Mouse (Mus musculus) heart, embryonic 11.5 days (tissue): Measurements from ENCODE around the gene Cdc42. TPM values are rescaled to one million over a fixed set of nuclear protein-coding genes. Genes with fewer than 3 reads are reported as not detected.

Experiments used
- ATAC-seq: fragments of 200-750 bp; cut with Nextera tagmentation; replicated peaks from 2 replicates; pipeline ENCODE4 v1.8.0; 2017; ENCODE audit warnings: moderate library complexity; ENCODE audit not compliant: insufficient number of reproducible peaks, low FRiP score, low TSS enrichment
- H3K27ac ChIP-seq: fragments of 300-500 bp; sonication (generic); 2 replicates; pipeline ENCODE4 v1.5.1; 2014; ENCODE audit warnings: mild to moderate bottlenecking, low read depth, low read length
- H3K27me3 ChIP-seq: fragments of 300-500 bp; sonication (generic); 2 replicates; pipeline ENCODE4 v1.6.1; 2014; ENCODE audit warnings: mild to moderate bottlenecking, low read length, mixed read lengths; ENCODE audit not compliant: control insufficient read depth, insufficient read depth
- H3K36me3 ChIP-seq: fragments of 300-500 bp; sonication (generic); 2 replicates; pipeline ENCODE4 v1.6.1; 2014; ENCODE audit warnings: mild to moderate bottlenecking, low read length, moderate library complexity, mixed read lengths; ENCODE audit not compliant: control insufficient read depth, insufficient read depth
- H3K4me1 ChIP-seq: fragments of 300-500 bp; sonication (generic); 2 replicates; pipeline ENCODE4 v1.6.1; 2014; ENCODE audit warnings: low read length; ENCODE audit not compliant: control insufficient read depth, insufficient read depth
- H3K4me2 ChIP-seq: fragments of 300-500 bp; sonication (generic); 2 replicates; pipeline ENCODE4 v1.6.1; 2014; ENCODE audit warnings: mild to moderate bottlenecking, moderate library complexity
- H3K4me3 ChIP-seq: fragments of 300-500 bp; sonication (generic); 2 replicates; pipeline ENCODE4 v1.5.1; 2014; ENCODE audit warnings: low read depth, low read length
- H3K9ac ChIP-seq: fragments of 300-500 bp; sonication (generic); 2 replicates; pipeline ENCODE4 v1.6.1; 2014; ENCODE audit warnings: mild to moderate bottlenecking, low read depth, low read length, moderate library complexity
- H3K9me3 ChIP-seq: fragments of 300-500 bp; sonication (generic); replicated peaks from 2 replicates; pipeline ENCODE4 v1.6.1; 2016; ENCODE audit warnings: low read length; ENCODE audit not compliant: control insufficient read depth
- WGBS: fragments of 180-500 bp; shearing (Covaris S2); extraction: QIAGEN DNeasy Blood & Tissue Kit; methylation state at CpG from one replicate; pipeline ENCODE4 v1.1.7; 2014; ENCODE audit not compliant: insufficient replicate concordance; 5-methylcytosine and 5-hydroxymethylcytosine counted together
- polyA plus RNA-seq: library from polyadenylated mRNA; unstranded; fragments of >200 nt; fragmentation: Nextera tagmentation; extraction: Ambion mirVana; gene quantifications from 2 replicates; pipeline ENCODE4 v1.2.1, GENCODE M21; 2014

The Cdc42 gene
- polyA plus RNA-seq, 1 experiment from 2014 or later, result 525 TPM

DNA sequence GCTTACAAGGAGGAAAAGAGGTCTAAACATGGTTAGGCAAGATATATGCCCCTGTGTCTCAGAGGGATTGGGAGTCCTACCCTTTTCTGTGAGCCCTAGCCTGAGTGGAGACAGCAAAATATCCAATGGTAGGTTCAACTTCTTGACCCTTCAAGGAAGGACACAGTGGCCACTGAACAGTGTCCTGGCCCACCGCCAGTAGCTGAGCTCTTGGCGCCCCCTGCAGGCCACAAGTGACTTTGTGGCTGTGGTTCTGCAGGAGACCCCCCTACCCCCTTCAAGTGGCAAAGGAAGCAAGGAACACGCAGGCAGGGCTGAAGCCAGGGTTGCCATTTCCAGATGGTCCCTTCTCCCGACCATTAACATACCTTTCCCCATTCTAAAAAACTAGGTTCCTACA, 69.7 kb downstream of the Cdc42 start:
- Histone ChIP-seq H3K36me3 (no peaks in the 10 kb centered on the region), H3K4me1 (peaks cover 2% of the 10 kb centered on the region; the same call in 1 of the 2 replicates), H3K4me3 (no peak overlapping the region), H3K4me2 (no peak overlapping the region), H3K27me3 (peaks cover 23% of the 10 kb centered on the region), H3K9me3 (no peaks in the 10 kb centered on the region), H3K9ac (no peak overlapping the region), H3K27ac (no peak overlapping the region)
- no peak for ATAC-seq
- WGBS, result 1% methylated on average over 4 of the region's 4 CpGs

DNA sequence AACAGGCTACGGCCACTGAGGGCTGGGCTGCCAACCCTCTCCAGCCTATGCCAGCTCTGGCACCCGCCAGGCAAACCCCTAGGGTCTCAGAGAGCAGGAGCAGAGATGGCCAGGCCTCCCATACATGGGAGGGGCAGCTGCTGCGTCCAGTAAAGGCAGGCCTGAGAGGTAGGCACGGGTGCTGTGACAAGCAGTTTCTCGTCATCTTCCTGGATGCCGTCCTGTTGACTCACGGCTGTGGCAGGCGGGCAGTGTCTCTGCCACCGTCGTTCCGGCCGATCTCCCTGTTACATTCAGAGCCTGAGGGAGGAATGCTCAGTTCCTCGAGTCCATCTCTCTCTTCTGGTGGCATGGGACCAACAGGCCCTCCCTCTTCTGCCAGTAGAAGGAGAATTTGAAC, 70.3 kb downstream of the Cdc42 start:
- H3K9ac ChIP-seq, result no peak overlapping the region
- no peak overlapping the region for H3K4me2 ChIP-seq
- peaks cover 6% of the 10 kb centered on the region; the same call in 1 of the 2 replicates for H3K4me1 ChIP-seq
- H3K36me3 ChIP-seq, result no peaks in the 10 kb centered on the region
- H3K9me3 ChIP-seq, result no peaks in the 10 kb centered on the region
- peaks cover 28% of the 10 kb centered on the region for H3K27me3 ChIP-seq
- no peak for ATAC-seq
- H3K4me3 ChIP-seq, result no peak overlapping the region
- 69% methylated on average over 13 of the region's 13 CpGs for WGBS
- no peak overlapping the region for H3K27ac ChIP-seq

GRCm38 (mm10) chr4:137286662-137286953, 70.9 kb downstream of the Cdc42 start:
- WGBS, result 39% methylated on average over 8 of the region's 8 CpGs
- H3K27ac ChIP-seq, result no peak overlapping the region
- no peak overlapping the region for H3K4me2 ChIP-seq
- H3K4me3 ChIP-seq, result no peak overlapping the region
- no peaks in the 10 kb centered on the region for H3K9me3 ChIP-seq
- peaks cover 34% of the 10 kb centered on the region for H3K27me3 ChIP-seq
- ATAC-seq, result no peak
- no peaks in the 10 kb centered on the region for H3K36me3 ChIP-seq
- H3K4me1 ChIP-seq, result peaks cover 6% of the 10 kb centered on the region; the same call in 1 of the 2 replicates
- H3K9ac ChIP-seq, result no peak overlapping the region

DNA sequence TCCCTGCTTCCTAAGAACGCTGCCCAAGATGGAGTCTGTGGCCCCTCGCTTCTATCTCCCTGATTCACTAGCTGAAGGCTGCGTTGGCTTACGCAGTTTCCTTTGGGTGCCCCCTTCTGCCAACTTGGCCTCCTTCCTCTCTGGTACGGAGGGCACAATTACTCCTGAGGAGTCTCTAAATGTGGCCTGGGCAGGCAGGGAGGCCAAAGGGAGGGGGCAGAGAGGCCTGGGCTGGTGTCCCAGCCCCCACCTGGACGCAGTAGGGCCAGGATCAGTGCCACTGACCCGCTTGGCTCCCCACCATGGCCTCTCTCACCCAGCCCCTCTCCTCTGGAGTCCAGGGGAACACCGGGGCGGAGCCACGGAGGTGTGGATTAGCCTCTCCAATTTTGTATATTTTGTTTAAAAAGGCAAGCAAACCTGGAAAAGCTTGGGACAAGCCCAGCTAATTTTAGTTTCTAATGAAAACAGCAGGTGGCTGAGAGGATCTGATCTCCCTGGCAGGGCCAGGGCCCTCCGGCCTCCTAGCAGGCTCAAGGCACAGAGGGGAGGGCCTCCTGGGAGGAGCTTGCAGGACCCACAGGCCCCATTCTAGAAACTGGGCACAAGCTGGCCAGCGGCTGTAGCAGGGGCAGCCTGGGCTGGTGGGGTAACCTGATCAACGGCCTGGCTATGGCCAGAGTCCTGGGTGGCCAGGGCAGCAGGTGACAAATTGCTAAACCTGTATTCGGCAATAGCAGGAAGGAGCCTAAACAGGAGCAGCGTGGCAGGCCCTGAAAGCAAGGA, 71.5 kb downstream of the Cdc42 start:
- Histone ChIP-seq H3K27ac (no peak overlapping the region), H3K9ac (no peak overlapping the region), H3K9me3 (no peaks in the 10 kb centered on the region), H3K27me3 (peaks cover 39% of the 10 kb centered on the region), H3K4me3 (no peak overlapping the region), H3K4me2 (no peak overlapping the region), H3K36me3 (no peaks in the 10 kb centered on the region), H3K4me1 (peaks cover 6% of the 10 kb centered on the region; the same call in 1 of the 2 replicates)
- no peak for ATAC-seq
- 68% methylated on average over 15 of the region's 15 CpGs for WGBS

DNA sequence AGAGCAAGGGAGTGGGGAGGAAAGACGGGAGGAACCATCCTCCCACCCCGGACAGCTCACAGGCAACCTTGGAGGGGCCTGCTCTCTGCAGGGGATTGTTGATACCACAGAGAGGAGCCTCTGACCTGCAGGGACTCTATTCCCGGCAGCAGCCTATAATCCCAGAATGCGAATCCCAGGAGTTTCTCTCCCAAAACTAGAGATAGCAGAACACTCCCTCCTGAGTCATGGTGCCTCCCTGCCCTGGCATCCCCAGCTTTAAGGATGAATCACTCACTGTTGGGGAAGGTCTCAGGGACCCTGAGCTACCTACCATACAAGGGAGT, 74.2 kb downstream of the Cdc42 start:
- H3K4me1 ChIP-seq, result peaks cover 11% of the 10 kb centered on the region
- H3K4me3 ChIP-seq, result no peak overlapping the region
- no peak for ATAC-seq
- no peak overlapping the region for H3K27ac ChIP-seq
- H3K4me2 ChIP-seq, result no peak overlapping the region; the same call in 1 of the 2 replicates
- no peak overlapping the region for H3K9ac ChIP-seq
- no peaks in the 10 kb centered on the region for H3K9me3 ChIP-seq
- H3K36me3 ChIP-seq, result no peaks in the 10 kb centered on the region
- H3K27me3 ChIP-seq, result peaks cover 63% of the 10 kb centered on the region
- WGBS, result 8% methylated on average over 4 of the region's 4 CpGs

DNA sequence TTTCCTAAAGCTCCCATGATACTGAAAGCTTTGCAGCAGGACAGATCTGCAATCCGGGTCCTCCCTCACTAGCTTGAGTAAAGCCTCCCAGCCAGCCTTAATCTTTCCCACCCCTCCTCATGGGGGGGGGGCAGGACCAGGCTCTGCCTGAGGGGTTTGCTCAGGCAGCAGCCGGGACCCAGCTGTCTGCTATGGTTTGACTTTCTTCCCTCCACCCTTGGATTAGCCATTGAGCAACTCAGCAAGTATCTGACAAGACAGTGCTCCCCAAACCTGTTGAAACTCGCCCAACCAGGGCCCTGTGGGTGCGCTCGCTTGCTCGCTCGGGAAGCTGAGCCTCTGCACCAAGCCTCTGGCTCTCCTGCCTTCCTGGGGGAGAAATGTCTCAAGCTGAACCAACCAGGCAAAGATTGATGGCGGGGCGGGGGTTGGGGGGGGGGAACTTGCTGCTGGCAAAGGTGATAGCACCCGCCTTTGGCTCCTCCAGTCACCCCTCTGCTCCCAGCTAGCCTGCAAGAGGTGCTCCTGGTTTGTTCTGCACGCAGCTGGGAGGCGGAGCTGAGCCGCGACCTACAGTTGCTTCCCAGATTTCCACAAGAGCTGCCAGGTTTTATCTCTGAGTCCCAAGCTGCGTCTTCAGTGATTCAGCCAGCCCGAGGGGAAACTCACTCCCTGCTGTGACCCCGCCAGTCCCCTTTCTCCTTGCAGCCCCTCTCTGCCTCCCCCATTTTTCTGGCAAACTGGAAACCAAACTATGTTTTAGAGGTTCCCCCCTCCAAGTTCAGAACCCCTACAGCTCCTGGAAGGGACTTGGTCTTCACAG, 74.7 kb downstream of the Cdc42 start:
- Histone ChIP-seq H3K27ac (no peak overlapping the region), H3K4me1 (peaks cover 15% of the 10 kb centered on the region), H3K36me3 (no peaks in the 10 kb centered on the region), H3K27me3 (peaks cover 69% of the 10 kb centered on the region), H3K4me3 (no peak overlapping the region), H3K4me2 (peak overlapping the region; percentile 36), H3K9me3 (no peaks in the 10 kb centered on the region), H3K9ac (no peak overlapping the region)
- ATAC-seq, result no peak
- WGBS, result 9% methylated on average over 16 of the region's 17 CpGs

- H3K4me1 ChIP-seq, result peaks cover 18% of the 10 kb centered on the region
- H3K27ac ChIP-seq, result no peak overlapping the region
- no peak overlapping the region for H3K4me2 ChIP-seq
- H3K27me3 ChIP-seq, result peaks cover 73% of the 10 kb centered on the region
- no peak overlapping the region for H3K4me3 ChIP-seq
- ATAC-seq, result no peak
- H3K36me3 ChIP-seq, result no peaks in the 10 kb centered on the region
- H3K9me3 ChIP-seq, result no peaks in the 10 kb centered on the region
- 63% methylated on average over 5 of the region's 5 CpGs for WGBS
- H3K9ac ChIP-seq, result no peak overlapping the region
Measured at GRCm38 (mm10) chr4:137282122-137282521, 75.4 kb downstream of the Cdc42 start.

DNA sequence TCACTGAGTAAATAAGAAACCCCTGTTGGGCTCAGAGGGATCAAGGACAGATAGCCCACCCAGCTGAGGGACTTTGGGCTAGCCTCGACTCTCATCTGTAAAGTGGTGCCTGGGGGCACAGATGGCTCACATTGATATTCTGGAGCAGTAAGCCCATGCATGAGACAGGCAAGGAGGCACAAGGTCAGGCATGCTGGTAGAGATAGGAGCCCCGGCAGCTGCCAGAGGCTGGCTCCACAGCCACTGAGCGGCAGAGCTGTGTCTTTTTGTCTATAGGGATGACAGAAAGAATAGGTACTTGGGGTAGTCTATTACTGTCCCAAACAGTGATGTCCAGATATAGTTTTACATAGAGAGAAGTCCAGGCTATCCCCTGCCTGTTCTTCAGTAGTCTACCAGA, 76.2 kb downstream of the Cdc42 start:
- no peaks in the 10 kb centered on the region for H3K9me3 ChIP-seq
- no peak for ATAC-seq
- no peak overlapping the region for H3K4me3 ChIP-seq
- H3K27me3 ChIP-seq, result peaks cover 80% of the 10 kb centered on the region
- peaks cover 23% of the 10 kb centered on the region for H3K4me1 ChIP-seq
- no peaks in the 10 kb centered on the region for H3K36me3 ChIP-seq
- 64% methylated on average over 3 of the region's 3 CpGs for WGBS
- no peak overlapping the region for H3K9ac ChIP-seq
- no peak overlapping the region for H3K4me2 ChIP-seq
- no peak overlapping the region for H3K27ac ChIP-seq
